In the genomic region with DNA sequence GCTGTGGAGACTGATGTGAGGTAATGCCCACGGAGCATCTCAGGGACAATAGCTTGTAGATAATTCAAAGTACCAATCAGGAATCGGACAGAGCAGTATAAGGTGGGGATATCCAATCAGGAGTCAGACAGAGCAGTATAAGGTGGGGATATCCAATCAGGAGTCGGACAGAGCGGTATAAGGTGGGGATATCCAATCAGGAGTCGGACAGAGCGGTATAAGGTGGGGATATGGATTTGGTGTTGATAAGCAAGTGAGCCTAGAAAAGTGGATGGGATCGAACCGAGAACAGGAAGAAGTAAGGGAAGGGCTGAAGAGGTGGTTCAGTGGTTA, we compare ENCODE assay signal across 25 mouse cellular contexts. TPM values are rescaled to one million over a fixed set of nuclear protein-coding genes. Genes with fewer than 3 reads are reported as not detected.
DNase-seq lines count a peak whose midpoint lies in the region; ATAC-seq lines count a peak whose summit lies in the region.
"Had no signal": no experiment of that assay in that cellular context is flagged by ENCODE, and none has a peak within 500 bp of the region (broad histone marks: within the 10 kb centered on the region; RNA-seq: fewer than 3 reads in every experiment).

No protein-coding gene starts in this region.

- H3K4me1 ChIP-seq in hindbrain, embryonic 12.5 days = peaks cover 4% of the 10 kb centered on the region; the same call in 1 of the 2 replicates
- no peaks in the 10 kb centered on the region for H3K4me1 ChIP-seq in hindbrain, embryonic 16.5 days (ENCODE audit: control insufficient read depth, insufficient read depth, low read depth, low read length)
- H3K4me1 ChIP-seq in liver, embryonic 16.5 days (ENCODE audit: control insufficient read depth, low read depth, low read length) = no peaks in the 10 kb centered on the region
- peaks cover 6% of the 10 kb centered on the region; the same call in 1 of the 2 replicates for H3K4me1 ChIP-seq in neural tube, embryonic 13.5 days (replicated peaks)
- H3K4me1 ChIP-seq: embryonic facial prominence, embryonic 12.5 days; forebrain, embryonic 12.5 days; liver, embryonic 13.5 days; midbrain, embryonic 12.5 days; neural tube, embryonic 12.5 days; stomach, embryonic 15.5 days had no signal

- no peaks in the 10 kb centered on the region for H3K9me3 ChIP-seq in hindbrain, embryonic 12.5 days (replicated peaks)
- H3K9me3 ChIP-seq in hindbrain, embryonic 16.5 days (ENCODE audit: control insufficient read depth, low read length) = no peaks in the 10 kb centered on the region
- no peaks in the 10 kb centered on the region for H3K9me3 ChIP-seq in liver, embryonic 16.5 days (replicated peaks; ENCODE audit: control insufficient read depth, low read length)
- H3K9me3 ChIP-seq in neural tube, embryonic 13.5 days = no peaks in the 10 kb centered on the region
- H3K9me3 ChIP-seq: embryonic facial prominence, embryonic 12.5 days; forebrain, embryonic 12.5 days; heart, embryonic 15.5 days; liver, embryonic 13.5 days; midbrain, embryonic 12.5 days; neural tube, embryonic 12.5 days; stomach, embryonic 15.5 days had no signal

- no peak overlapping the region for H3K4me3 ChIP-seq in hindbrain, embryonic 12.5 days
- no peak overlapping the region for H3K4me3 ChIP-seq in hindbrain, embryonic 16.5 days (ENCODE audit: low read length)
- H3K4me3 ChIP-seq in liver, embryonic 16.5 days (ENCODE audit: low read depth, low read length) = no peak overlapping the region
- no peak overlapping the region for H3K4me3 ChIP-seq in neural tube, embryonic 13.5 days
- H3K4me3 ChIP-seq: embryonic facial prominence, embryonic 12.5 days; erythroblast, embryonic 14.5 days; forebrain, embryonic 12.5 days; gastrocnemius, adult 2 months; heart, embryonic 15.5 days; layer of hippocampus, adult 2 months; liver, embryonic 13.5 days; midbrain, embryonic 12.5 days; neural tube, embryonic 12.5 days; stomach, embryonic 15.5 days had no signal

- H3K36me3 ChIP-seq in hindbrain, embryonic 12.5 days = peaks cover 36% of the 10 kb centered on the region
- H3K36me3 ChIP-seq in hindbrain, embryonic 16.5 days (ENCODE audit: control insufficient read depth, insufficient read depth, low read length) = peaks cover 13% of the 10 kb centered on the region
- H3K36me3 ChIP-seq in liver, embryonic 16.5 days (ENCODE audit: control insufficient read depth, insufficient read depth) = no peaks in the 10 kb centered on the region
- peaks cover 86% of the 10 kb centered on the region for H3K36me3 ChIP-seq in neural tube, embryonic 13.5 days
- H3K36me3 ChIP-seq: heart, embryonic 15.5 days; liver, embryonic 13.5 days; stomach, embryonic 15.5 days had no signal

- WGBS in hindbrain, embryonic 12.5 days = 57% methylated on average over 8 of the region's 8 CpGs
- 60% methylated on average over 8 of the region's 8 CpGs for WGBS in hindbrain, embryonic 16.5 days
- WGBS in liver, embryonic 16.5 days (ENCODE audit: insufficient replicate concordance) = 51% methylated on average over 8 of the region's 8 CpGs
- 63% methylated on average over 8 of the region's 8 CpGs for WGBS in neural tube, embryonic 13.5 days

- ATAC-seq in hindbrain, embryonic 12.5 days (ENCODE audit: low FRiP score) = peak; percentile 56; the same call in 1 of the 2 replicates
- no peak for ATAC-seq in hindbrain, embryonic 16.5 days
- ATAC-seq in liver, embryonic 16.5 days (ENCODE audit: low read depth) = peak; percentile 16; the same call in 1 of the 2 replicates
- peak; percentile 69 for ATAC-seq in neural tube, embryonic 13.5 days (ENCODE audit: low read depth)
- ATAC-seq in megakaryocyte-erythroid progenitor cell, adult 5-6 weeks (replicated peaks; ENCODE audit: low FRiP score, low TSS enrichment, poor library complexity, severe bottlenecking) = peak; percentile 39; the same call in 1 of the 2 replicates
- ATAC-seq: activated CD4-positive, CD25-positive, alpha-beta regulatory T cell, adult 4 months; CD4-positive, CD25-positive, alpha-beta regulatory T cell, adult 4 months; inflammation-experienced regulatory T-cells, adult 6 months had no signal

- H3K27ac ChIP-seq in hindbrain, embryonic 12.5 days = 0 out of 2 replicates have a peak overlapping the region, but pooled peaks have one; percentile 17
- H3K27ac ChIP-seq in hindbrain, embryonic 16.5 days (ENCODE audit: low read depth, low read length) = no peak overlapping the region
- H3K27ac ChIP-seq in liver, embryonic 16.5 days (ENCODE audit: low read length) = no peak overlapping the region
- peak overlapping the region; percentile 4; the same call in 1 of the 2 replicates for H3K27ac ChIP-seq in neural tube, embryonic 13.5 days (replicated peaks)
- H3K27ac ChIP-seq: embryonic facial prominence, embryonic 12.5 days; forebrain, embryonic 12.5 days; gastrocnemius, adult 2 months; heart, embryonic 15.5 days; layer of hippocampus, adult 2 months; liver, embryonic 13.5 days; midbrain, embryonic 12.5 days; neural tube, embryonic 12.5 days; stomach, embryonic 15.5 days had no signal

- H3K27me3 ChIP-seq in hindbrain, embryonic 12.5 days = no peaks in the 10 kb centered on the region
- no peaks in the 10 kb centered on the region for H3K27me3 ChIP-seq in hindbrain, embryonic 16.5 days (replicated peaks; ENCODE audit: control insufficient read depth, insufficient read depth, low read length)
- no peaks in the 10 kb centered on the region for H3K27me3 ChIP-seq in liver, embryonic 16.5 days (ENCODE audit: control insufficient read depth, insufficient read depth, low read depth, low read length)
- no peaks in the 10 kb centered on the region for H3K27me3 ChIP-seq in neural tube, embryonic 13.5 days
- H3K27me3 ChIP-seq: embryonic facial prominence, embryonic 12.5 days; forebrain, embryonic 12.5 days; heart, embryonic 15.5 days; liver, embryonic 13.5 days; midbrain, embryonic 12.5 days; neural tube, embryonic 12.5 days; stomach, embryonic 15.5 days had no signal

- no peak overlapping the region for H3K4me2 ChIP-seq in hindbrain, embryonic 12.5 days (replicated peaks)
- H3K4me2 ChIP-seq in hindbrain, embryonic 16.5 days (ENCODE audit: low read length) = no peak overlapping the region
- no peak overlapping the region for H3K4me2 ChIP-seq in liver, embryonic 16.5 days (ENCODE audit: low read depth, low read length)
- H3K4me2 ChIP-seq in neural tube, embryonic 13.5 days = no peak overlapping the region
- H3K4me2 ChIP-seq: embryonic facial prominence, embryonic 12.5 days; forebrain, embryonic 12.5 days; heart, embryonic 15.5 days; liver, embryonic 13.5 days; midbrain, embryonic 12.5 days; neural tube, embryonic 12.5 days; stomach, embryonic 15.5 days had no signal

- no peak overlapping the region for H3K9ac ChIP-seq in hindbrain, embryonic 12.5 days
- no peak overlapping the region for H3K9ac ChIP-seq in hindbrain, embryonic 16.5 days (ENCODE audit: low read depth, low read length)
- no peak overlapping the region for H3K9ac ChIP-seq in liver, embryonic 16.5 days (ENCODE audit: low read depth, low read length)
- H3K9ac ChIP-seq in neural tube, embryonic 13.5 days = no peak overlapping the region
- H3K9ac ChIP-seq: embryonic facial prominence, embryonic 12.5 days; forebrain, embryonic 12.5 days; heart, embryonic 15.5 days; liver, embryonic 13.5 days; midbrain, embryonic 12.5 days; neural tube, embryonic 12.5 days; stomach, embryonic 15.5 days had no signal

- DNase-seq in liver = no peak
- DNase-seq in neural tube, embryonic 10.5 days (ENCODE audit: extremely low spot score, low spot score) = no peak
- no peak for DNase-seq in adrenal gland, adult 2 months
- DNase-seq: adrenal gland, postnatal 10 days; cerebellum, adult 18-20 months; gastrocnemius, adult 2 months; kidney, adult 8-10 months; liver, embryonic 13.5 days; thymus, postnatal 25 days had no signal

RNA-seq across cellular contexts. Expression of a gene that starts 30.3 kb away (rescaled TPM):
- polyA plus RNA-seq in hindbrain, embryonic 12.5 days (2016; fragmentation: Nextera tagmentation; extraction: Ambion mirVana) = 8.0 and 8.2 TPM in 2 replicates
- 6.0 and 6.7 TPM in 2 replicates for polyA plus RNA-seq in hindbrain, embryonic 16.5 days (2015; fragmentation: Nextera tagmentation; extraction: Ambion mirVana)
- 0.22 and 0.29 TPM in 2 replicates for polyA plus RNA-seq in liver, embryonic 16.5 days (2015; fragmentation: Nextera tagmentation; extraction: Ambion mirVana)
- polyA plus RNA-seq in neural tube, embryonic 13.5 days (2015; fragmentation: Nextera tagmentation; extraction: Ambion mirVana) = 8.7 and 9.1 TPM in 2 replicates
- 0.90 and 1.0 TPM in 2 replicates for total RNA-seq in megakaryocyte-erythroid progenitor cell, adult 5-6 weeks (2014; fragmentation: Nextera tagmentation)
- 2.0 and 3.5 TPM in 2 replicates for total RNA-seq in megakaryocyte-erythroid progenitor cell, adult 5-6 weeks (2017)
- total RNA-seq in adrenal gland, adult 2 months (2021) = 1 to 10 TPM; 4.8 to 5.4 TPM
- 1.0 and 1.2 TPM in 2 replicates for polyA plus RNA-seq in adrenal gland, adult 2 months (2012; rRNA removed)
- polyA plus RNA-seq: erythroblast, embryonic 14.5 days had no signal

RNA-seq across cellular contexts. Expression of a gene that starts 34.6 kb away (rescaled TPM):
- 15.8 and 20.5 TPM in 2 replicates for polyA plus RNA-seq in hindbrain, embryonic 12.5 days (2016; fragmentation: Nextera tagmentation; extraction: Ambion mirVana)
- 8.3 and 8.4 TPM in 2 replicates for polyA plus RNA-seq in hindbrain, embryonic 16.5 days (2015; fragmentation: Nextera tagmentation; extraction: Ambion mirVana)
- polyA plus RNA-seq in liver, embryonic 16.5 days (2015; fragmentation: Nextera tagmentation; extraction: Ambion mirVana) = 0.90 and 0.98 TPM in 2 replicates
- polyA plus RNA-seq in neural tube, embryonic 13.5 days (2015; fragmentation: Nextera tagmentation; extraction: Ambion mirVana) = 11.5 and 12.1 TPM in 2 replicates
- total RNA-seq in megakaryocyte-erythroid progenitor cell, adult 5-6 weeks (2014; fragmentation: Nextera tagmentation) = 35.3 and 42.6 TPM in 2 replicates
- 23.3 and 32.2 TPM in 2 replicates for total RNA-seq in megakaryocyte-erythroid progenitor cell, adult 5-6 weeks (2017)
- 10 to 100 TPM; 28.1 to 36.6 TPM for total RNA-seq in adrenal gland, adult 2 months (2021)
- polyA plus RNA-seq in adrenal gland, adult 2 months (2012; rRNA removed) = 10.6 and 17.2 TPM in 2 replicates

RNA-seq across cellular contexts. Expression of a gene that starts 53.8 kb away (rescaled TPM):
- 23.5 and 27.2 TPM in 2 replicates for polyA plus RNA-seq in hindbrain, embryonic 12.5 days (2016; fragmentation: Nextera tagmentation; extraction: Ambion mirVana)
- polyA plus RNA-seq in hindbrain, embryonic 16.5 days (2015; fragmentation: Nextera tagmentation; extraction: Ambion mirVana) = 7.9 TPM in 2 replicates
- polyA plus RNA-seq in liver, embryonic 16.5 days (2015; fragmentation: Nextera tagmentation; extraction: Ambion mirVana) = 30.0 and 32.4 TPM in 2 replicates
- polyA plus RNA-seq in neural tube, embryonic 13.5 days (2015; fragmentation: Nextera tagmentation; extraction: Ambion mirVana) = 6.5 and 8.6 TPM in 2 replicates
- total RNA-seq in megakaryocyte-erythroid progenitor cell, adult 5-6 weeks (2014; fragmentation: Nextera tagmentation) = 48.9 and 73.1 TPM in 2 replicates
- total RNA-seq in megakaryocyte-erythroid progenitor cell, adult 5-6 weeks (2017) = 92.8 and 119 TPM in 2 replicates
- total RNA-seq in adrenal gland, adult 2 months (2021) = under 1 TPM; 0.66 to 0.97 TPM
- polyA plus RNA-seq in adrenal gland, adult 2 months (2012; rRNA removed) = 0.11 and 0.19 TPM in 2 replicates

Comparison
In these comparisons a context has a peak if more than half of its experiments do, and no peak if none do; other contexts are left out.
1. H3K27ac ChIP-seq: peak in hindbrain, embryonic 12.5 days (single experiment) and neural tube, embryonic 13.5 days (single experiment); none in hindbrain, embryonic 16.5 days (single experiment) and liver, embryonic 16.5 days (single experiment).